Mouse (Mus musculus) embryonic facial prominence, embryonic 14.5 days (tissue): Measurements from ENCODE around the gene Sbno2. TPM values are rescaled to one million over a fixed set of nuclear protein-coding genes. Genes with fewer than 3 reads are reported as not detected.

Experiments used
- polyA plus RNA-seq: library from polyadenylated mRNA; unstranded; fragments of >200 nt; fragmentation: Nextera tagmentation; extraction: Ambion mirVana; gene quantifications from 2 replicates; pipeline ENCODE4 v1.2.1, GENCODE M21; 2014

The Sbno2 gene
- polyA plus RNA-seq, 1 experiment from 2014 or later: 14.1 TPM

Other genes starting within 250 kb of the Sbno2 start
- gene Prtn3, start 231.1 kb downstream of the Sbno2 start, polyA plus RNA-seq: 4.1 and 6.7 TPM in 2 replicates
- 32.4 and 50.2 TPM in 2 replicates for gene Plppr3, start 230.9 kb downstream of the Sbno2 start, polyA plus RNA-seq
- 0.64 and 2.0 TPM in 2 replicates for gene Elane, start 219.3 kb downstream of the Sbno2 start, polyA plus RNA-seq
- gene Cfd, start 214.7 kb downstream of the Sbno2 start, polyA plus RNA-seq: 0.22 TPM in 1 of 2 replicates, not detected in the other
- 33.7 and 40.2 TPM in 2 replicates for gene Med16, start 196.6 kb downstream of the Sbno2 start, polyA plus RNA-seq
- gene Gm26602, start 194.7 kb downstream of the Sbno2 start, polyA plus RNA-seq: 4.1 and 6.7 TPM in 2 replicates
- gene Kiss1r, start 188.6 kb downstream of the Sbno2 start, polyA plus RNA-seq: 0.56 and 0.58 TPM in 2 replicates
- gene R3hdm4, start 184.4 kb downstream of the Sbno2 start, polyA plus RNA-seq: 114 and 124 TPM in 2 replicates
- 3.1 and 3.5 TPM in 2 replicates for gene Arid3a, start 178.5 kb downstream of the Sbno2 start, polyA plus RNA-seq
- 97.4 and 100 TPM in 2 replicates for gene Wdr18, start 145.4 kb downstream of the Sbno2 start, polyA plus RNA-seq
- gene Grin3b, start 134.9 kb downstream of the Sbno2 start, polyA plus RNA-seq: 0.37 and 0.56 TPM in 2 replicates
- gene Tmem259, start 121.2 kb downstream of the Sbno2 start, polyA plus RNA-seq: 20.6 and 22.3 TPM in 2 replicates
- gene Cnn2, start 117.0 kb downstream of the Sbno2 start, polyA plus RNA-seq: 293 and 304 TPM in 2 replicates
- gene Abca7, start 109.1 kb downstream of the Sbno2 start, polyA plus RNA-seq: 2.5 and 2.8 TPM in 2 replicates
- 4.4 and 6.4 TPM in 2 replicates for gene Arhgap45, start 88.9 kb downstream of the Sbno2 start, polyA plus RNA-seq
- 207 and 227 TPM in 2 replicates for gene Polr2e, start 65.8 kb downstream of the Sbno2 start, polyA plus RNA-seq
- 505 and 517 TPM in 2 replicates for gene Gpx4, start 58.4 kb downstream of the Sbno2 start, polyA plus RNA-seq
- gene Stk11, start 10.2 kb upstream of the Sbno2 start, polyA plus RNA-seq: 32.6 and 32.7 TPM in 2 replicates
- 474 and 475 TPM in 2 replicates for gene Atp5d, start 33.1 kb upstream of the Sbno2 start, polyA plus RNA-seq
- 7.3 and 9.0 TPM in 2 replicates for gene Cbarp, start 35.3 kb upstream of the Sbno2 start, polyA plus RNA-seq
- 34.2 and 37.0 TPM in 2 replicates for gene Midn, start 42.7 kb upstream of the Sbno2 start, polyA plus RNA-seq
- 59.7 and 88.3 TPM in 2 replicates for gene Cirbp, start 60.4 kb upstream of the Sbno2 start, polyA plus RNA-seq
- gene 1600002K03Rik, start 67.4 kb upstream of the Sbno2 start, polyA plus RNA-seq: 11.0 and 13.1 TPM in 2 replicates
- 20.9 and 23.6 TPM in 2 replicates for gene Efna2, start 73.9 kb upstream of the Sbno2 start, polyA plus RNA-seq
- 50.8 and 52.1 TPM in 2 replicates for gene Mum1, start 120.9 kb upstream of the Sbno2 start, polyA plus RNA-seq
- gene Ndufs7, start 143.6 kb upstream of the Sbno2 start, polyA plus RNA-seq: 360 and 370 TPM in 2 replicates
- gene Gamt, start 155.4 kb upstream of the Sbno2 start, polyA plus RNA-seq: 124 and 139 TPM in 2 replicates
- 42.3 and 43.5 TPM in 2 replicates for gene Dazap1, start 155.9 kb upstream of the Sbno2 start, polyA plus RNA-seq
- 1,047 and 1,145 TPM in 2 replicates for gene Rps15, start 186.9 kb upstream of the Sbno2 start, polyA plus RNA-seq
- gene Apc2, start 190.4 kb upstream of the Sbno2 start, polyA plus RNA-seq: 6.2 and 7.4 TPM in 2 replicates
- 38.5 and 46.3 TPM in 2 replicates for gene 2310011J03Rik, start 215.0 kb upstream of the Sbno2 start, polyA plus RNA-seq
- gene Pcsk4, start 223.9 kb upstream of the Sbno2 start, polyA plus RNA-seq: 1.7 and 2.9 TPM in 2 replicates
- 5.6 and 7.5 TPM in 2 replicates for gene Reep6, start 224.4 kb upstream of the Sbno2 start, polyA plus RNA-seq
- 5.8 and 6.3 TPM in 2 replicates for gene Adamtsl5, start 242.8 kb upstream of the Sbno2 start, polyA plus RNA-seq